Mouse (Mus musculus): ENCODE data around the gene Tmc5. TPM values are rescaled to one million over a fixed set of nuclear protein-coding genes. Genes with fewer than 3 reads are reported as not detected.

The Tmc5 gene
- polyA plus RNA-seq, 1 experiment from 2014 or later = 0.30 TPM

GRCm38 (mm10) chr7:118610721-118611120, 13.6 kb downstream of the Tmc5 start:
- no peak overlapping the region for H3K4me3 ChIP-seq (ENCODE audit: control insufficient read depth in 1 of 2, insufficient read depth in 1 of 2, low read depth in 1 of 2, low read length in 2 of 2)
- H3K36me3 ChIP-seq (ENCODE audit: control insufficient read depth, insufficient read depth, low read length) = no peaks in the 10 kb centered on the region
- 81% methylated on average over 13 of the region's 13 CpGs for WGBS
- no peak overlapping the region for H3K4me2 ChIP-seq (ENCODE audit: low read length)
- H3K4me1 ChIP-seq (ENCODE audit: control insufficient read depth in 2 of 2, insufficient read depth in 2 of 2, low read length in 2 of 2) = no peaks in the 10 kb centered on the region
- H3K27ac ChIP-seq (replicated peaks in 1 of 2; ENCODE audit: control insufficient read depth in 1 of 2, insufficient read depth in 1 of 2, low read depth in 2 of 2, low read length in 2 of 2) = no peak overlapping the region
- peaks cover 8% of the 10 kb centered on the region for H3K27me3 ChIP-seq (ENCODE audit: control insufficient read depth, insufficient read depth, low read length)
- no peak for ATAC-seq (ENCODE audit: insufficient number of reproducible peaks, insufficient read depth, low FRiP score, low read depth)
- H3K9ac ChIP-seq (ENCODE audit: low read length) = no peak overlapping the region
- 0 out of 2 replicates have a peak, but pooled peaks cover 5% of the 10 kb centered on the region for H3K9me3 ChIP-seq (ENCODE audit: control insufficient read depth, low read length)

- WGBS = 79% methylated on average over 4 of the region's 4 CpGs
- Histone ChIP-seq H3K4me1 (ENCODE audit: control insufficient read depth in 2 of 2, insufficient read depth in 2 of 2, low read length in 2 of 2) (no peaks in the 10 kb centered on the region), H3K9ac (ENCODE audit: low read length) (no peak overlapping the region), H3K36me3 (ENCODE audit: control insufficient read depth, insufficient read depth, low read length) (no peaks in the 10 kb centered on the region), H3K27me3 (ENCODE audit: control insufficient read depth, insufficient read depth, low read length) (peaks cover 8% of the 10 kb centered on the region), H3K4me2 (ENCODE audit: low read length) (no peak overlapping the region), H3K4me3 (ENCODE audit: control insufficient read depth in 1 of 2, insufficient read depth in 1 of 2, low read depth in 1 of 2, low read length in 2 of 2) (no peak overlapping the region), H3K9me3 (ENCODE audit: control insufficient read depth, low read length) (0 out of 2 replicates have a peak, but pooled peaks cover 4% of the 10 kb centered on the region), H3K27ac (replicated peaks in 1 of 2; ENCODE audit: control insufficient read depth in 1 of 2, insufficient read depth in 1 of 2, low read depth in 2 of 2, low read length in 2 of 2) (no peak overlapping the region)
- ATAC-seq (ENCODE audit: insufficient number of reproducible peaks, insufficient read depth, low FRiP score, low read depth) = no peak
Observed at GRCm38 (mm10) chr7:118611185-118611749, 14.2 kb downstream of the Tmc5 start.

- no peak overlapping the region for H3K27ac ChIP-seq (replicated peaks in 1 of 2; ENCODE audit: control insufficient read depth in 1 of 2, insufficient read depth in 1 of 2, low read depth in 2 of 2, low read length in 2 of 2)
- H3K4me1 ChIP-seq (ENCODE audit: control insufficient read depth in 2 of 2, insufficient read depth in 2 of 2, low read length in 2 of 2) = no peaks in the 10 kb centered on the region
- no peak overlapping the region for H3K9ac ChIP-seq (ENCODE audit: low read length)
- WGBS = 61% methylated on average over 8 of the region's 8 CpGs
- H3K36me3 ChIP-seq (ENCODE audit: control insufficient read depth, insufficient read depth, low read length) = no peaks in the 10 kb centered on the region
- no peak overlapping the region for H3K4me2 ChIP-seq (ENCODE audit: low read length)
- H3K9me3 ChIP-seq (ENCODE audit: control insufficient read depth, low read length) = no peaks in the 10 kb centered on the region
- no peak overlapping the region for H3K4me3 ChIP-seq (ENCODE audit: control insufficient read depth in 1 of 2, insufficient read depth in 1 of 2, low read depth in 1 of 2, low read length in 2 of 2)
- no peak for ATAC-seq (ENCODE audit: insufficient number of reproducible peaks, insufficient read depth, low FRiP score, low read depth)
- H3K27me3 ChIP-seq (ENCODE audit: control insufficient read depth, insufficient read depth, low read length) = peaks cover 8% of the 10 kb centered on the region
Observed at GRCm38 (mm10) chr7:118611933-118612332, 14.8 kb downstream of the Tmc5 start.

GRCm38 (mm10) chr7:118614076-118614475, 17.0 kb downstream of the Tmc5 start:
- peaks cover 8% of the 10 kb centered on the region for H3K27me3 ChIP-seq (ENCODE audit: control insufficient read depth, insufficient read depth, low read length)
- no peaks in the 10 kb centered on the region for H3K36me3 ChIP-seq (ENCODE audit: control insufficient read depth, insufficient read depth, low read length)
- no peak overlapping the region for H3K4me2 ChIP-seq (ENCODE audit: low read length)
- WGBS = 67% methylated on average over 13 of the region's 13 CpGs
- H3K27ac ChIP-seq (replicated peaks in 1 of 2; ENCODE audit: control insufficient read depth in 1 of 2, insufficient read depth in 1 of 2, low read depth in 2 of 2, low read length in 2 of 2) = no peak overlapping the region
- no peak overlapping the region for H3K4me3 ChIP-seq (ENCODE audit: control insufficient read depth in 1 of 2, insufficient read depth in 1 of 2, low read depth in 1 of 2, low read length in 2 of 2)
- H3K4me1 ChIP-seq (ENCODE audit: control insufficient read depth in 2 of 2, insufficient read depth in 2 of 2, low read length in 2 of 2) = no peaks in the 10 kb centered on the region
- H3K9me3 ChIP-seq (ENCODE audit: control insufficient read depth, low read length) = no peaks in the 10 kb centered on the region
- no peak overlapping the region for H3K9ac ChIP-seq (ENCODE audit: low read length)
- ATAC-seq (ENCODE audit: insufficient number of reproducible peaks, insufficient read depth, low FRiP score, low read depth) = no peak

- Histone ChIP-seq H3K4me1 (ENCODE audit: control insufficient read depth in 2 of 2, insufficient read depth in 2 of 2, low read length in 2 of 2) (no peaks in the 10 kb centered on the region), H3K4me3 (ENCODE audit: control insufficient read depth in 1 of 2, insufficient read depth in 1 of 2, low read depth in 1 of 2, low read length in 2 of 2) (no peak overlapping the region), H3K27me3 (ENCODE audit: control insufficient read depth, insufficient read depth, low read length) (peaks cover 2% of the 10 kb centered on the region; the same call in 1 of the 2 replicates), H3K9me3 (ENCODE audit: control insufficient read depth, low read length) (no peaks in the 10 kb centered on the region), H3K9ac (ENCODE audit: low read length) (no peak overlapping the region), H3K4me2 (ENCODE audit: low read length) (no peak overlapping the region), H3K36me3 (ENCODE audit: control insufficient read depth, insufficient read depth, low read length) (no peaks in the 10 kb centered on the region), H3K27ac (replicated peaks in 1 of 2; ENCODE audit: control insufficient read depth in 1 of 2, insufficient read depth in 1 of 2, low read depth in 2 of 2, low read length in 2 of 2) (no peak overlapping the region)
- no peak for ATAC-seq (ENCODE audit: insufficient number of reproducible peaks, insufficient read depth, low FRiP score, low read depth)
- WGBS = 78% methylated on average over 5 of the region's 5 CpGs
Observed at GRCm38 (mm10) chr7:118618104-118618503, 21.0 kb downstream of the Tmc5 start.

- Histone ChIP-seq H3K4me1 (ENCODE audit: control insufficient read depth in 2 of 2, insufficient read depth in 2 of 2, low read length in 2 of 2) (no peaks in the 10 kb centered on the region), H3K27ac (replicated peaks in 1 of 2; ENCODE audit: control insufficient read depth in 1 of 2, insufficient read depth in 1 of 2, low read depth in 2 of 2, low read length in 2 of 2) (no peak overlapping the region), H3K36me3 (ENCODE audit: control insufficient read depth, insufficient read depth, low read length) (no peaks in the 10 kb centered on the region), H3K4me2 (ENCODE audit: low read length) (no peak overlapping the region), H3K27me3 (ENCODE audit: control insufficient read depth, insufficient read depth, low read length) (no peaks in the 10 kb centered on the region), H3K9me3 (ENCODE audit: control insufficient read depth, low read length) (no peaks in the 10 kb centered on the region), H3K4me3 (ENCODE audit: control insufficient read depth in 1 of 2, insufficient read depth in 1 of 2, low read depth in 1 of 2, low read length in 2 of 2) (no peak overlapping the region), H3K9ac (ENCODE audit: low read length) (no peak overlapping the region)
- no peak for ATAC-seq (ENCODE audit: insufficient number of reproducible peaks, insufficient read depth, low FRiP score, low read depth)
- 84% methylated on average over 7 of the region's 7 CpGs for WGBS
Observed at GRCm38 (mm10) chr7:118620243-118620906, 23.3 kb downstream of the Tmc5 start.

GRCm38 (mm10) chr7:118621094-118621493, 24.0 kb downstream of the Tmc5 start:
- Histone ChIP-seq H3K9me3 (ENCODE audit: control insufficient read depth, low read length) (no peaks in the 10 kb centered on the region), H3K27ac (replicated peaks in 1 of 2; ENCODE audit: control insufficient read depth in 1 of 2, insufficient read depth in 1 of 2, low read depth in 2 of 2, low read length in 2 of 2) (no peak overlapping the region), H3K9ac (ENCODE audit: low read length) (no peak overlapping the region), H3K27me3 (ENCODE audit: control insufficient read depth, insufficient read depth, low read length) (no peaks in the 10 kb centered on the region; the same call in 1 of the 2 replicates), H3K4me3 (ENCODE audit: control insufficient read depth in 1 of 2, insufficient read depth in 1 of 2, low read depth in 1 of 2, low read length in 2 of 2) (no peak overlapping the region), H3K4me1 (ENCODE audit: control insufficient read depth in 2 of 2, insufficient read depth in 2 of 2, low read length in 2 of 2) (no peaks in the 10 kb centered on the region), H3K36me3 (ENCODE audit: control insufficient read depth, insufficient read depth, low read length) (no peaks in the 10 kb centered on the region), H3K4me2 (ENCODE audit: low read length) (no peak overlapping the region)
- no peak for ATAC-seq (ENCODE audit: insufficient number of reproducible peaks, insufficient read depth, low FRiP score, low read depth)
- 77% methylated on average over 6 of the region's 6 CpGs for WGBS
